Mouse (Mus musculus) common myeloid progenitor, adult 5-6 weeks (primary cell): Measurements from ENCODE around the gene Gng4. TPM values are rescaled to one million over a fixed set of nuclear protein-coding genes. Genes with fewer than 3 reads are reported as not detected.

Source experiments
- total RNA-seq: library from RNA; stranded (forward); fragments of 200-1000, 187-1606 nt; gene quantifications from 2 replicates; pipeline ENCODE4 v1.2.3, GENCODE M21; 2017

The Gng4 gene
- total RNA-seq, 1 experiment from 2014 or later, result not detected

Other genes with a start within 250 kb of the Gng4 start
- gene Lyst, start 193.7 kb upstream of the Gng4 start, total RNA-seq, result 22.9 and 25.0 TPM in 2 replicates
- 53.3 and 69.8 TPM in 2 replicates for gene B3galnt2, start 170.4 kb downstream of the Gng4 start, total RNA-seq